Mouse (Mus musculus): ENCODE data around the gene Ptges2.

Ptges2 gene

DNA sequence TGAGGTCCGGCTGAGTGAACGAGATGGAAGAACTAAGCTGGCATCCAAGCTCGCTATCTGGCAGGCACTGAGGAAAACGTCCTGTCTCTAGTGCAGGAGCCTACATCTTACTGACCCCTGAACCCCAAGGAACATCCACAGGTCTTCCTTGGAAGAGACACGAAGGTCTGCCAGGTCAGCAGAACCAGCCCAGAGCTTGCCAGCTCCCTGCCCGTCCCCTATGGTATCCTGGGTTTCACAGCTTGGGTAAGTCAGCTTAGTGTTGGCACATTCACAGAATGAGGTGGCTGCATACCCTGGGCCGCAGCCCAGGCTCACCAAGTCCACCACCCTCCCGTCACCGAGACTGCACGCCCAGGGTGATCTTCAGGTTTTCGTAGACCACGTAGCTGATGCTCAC, 20.1 kb downstream of the Ptges2 start:
- no peak for DNase-seq (ENCODE audit: low read depth, low spot score)

DNA sequence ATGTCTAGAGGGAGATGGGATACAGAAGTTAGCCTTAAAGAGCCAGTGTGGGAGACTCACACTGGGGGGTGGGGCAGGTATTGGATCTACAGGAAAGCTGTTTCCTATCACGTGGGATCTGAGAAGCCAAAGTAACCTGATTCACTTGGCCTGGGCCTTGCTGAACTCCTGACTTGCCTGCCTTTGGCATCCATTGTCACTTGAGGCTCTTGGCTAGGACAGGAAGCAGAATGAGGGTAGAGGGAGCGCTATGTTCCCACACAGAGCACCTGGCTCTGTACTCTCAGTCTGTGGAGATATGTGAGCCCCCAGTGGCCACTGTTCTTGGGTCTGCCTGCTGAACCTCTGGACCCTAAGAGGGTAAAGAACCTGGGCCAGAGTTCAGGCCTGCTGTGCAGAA, 20.9 kb downstream of the Ptges2 start:
- DNase-seq (ENCODE audit: low read depth, low spot score): no peak

- DNase-seq (ENCODE audit: low read depth, low spot score): no peak
Measured at GRCm38 (mm10) chr2:32417486-32417885, 21.8 kb downstream of the Ptges2 start.

- DNase-seq (ENCODE audit: low read depth, low spot score): no peak
Measured at GRCm38 (mm10) chr2:32418430-32419151, 22.9 kb downstream of the Ptges2 start.

DNA sequence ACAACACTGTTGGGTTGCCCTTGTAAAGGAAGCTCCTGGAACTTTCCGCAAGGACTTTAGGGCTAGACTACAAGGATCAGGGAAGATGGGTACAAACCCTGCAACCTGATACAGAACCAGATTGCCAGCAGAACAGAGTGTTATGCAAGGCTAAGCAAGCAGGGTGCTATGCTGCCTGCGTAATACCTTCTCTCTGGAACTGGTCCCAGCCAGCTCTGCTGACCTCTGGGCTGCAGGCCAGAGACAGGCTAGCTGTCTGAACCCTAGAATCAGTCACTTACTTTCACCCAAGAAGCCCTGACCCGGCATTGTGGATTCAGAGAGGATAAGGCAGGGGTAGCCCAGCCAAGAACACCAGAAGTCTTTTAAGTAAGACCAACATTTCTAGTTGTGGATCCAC, 23.7 kb downstream of the Ptges2 start:
- no peak for DNase-seq (ENCODE audit: low read depth, low spot score)

- no peak for DNase-seq (ENCODE audit: low read depth, low spot score)
Measured at GRCm38 (mm10) chr2:32420066-32420608, 24.4 kb downstream of the Ptges2 start.

DNA sequence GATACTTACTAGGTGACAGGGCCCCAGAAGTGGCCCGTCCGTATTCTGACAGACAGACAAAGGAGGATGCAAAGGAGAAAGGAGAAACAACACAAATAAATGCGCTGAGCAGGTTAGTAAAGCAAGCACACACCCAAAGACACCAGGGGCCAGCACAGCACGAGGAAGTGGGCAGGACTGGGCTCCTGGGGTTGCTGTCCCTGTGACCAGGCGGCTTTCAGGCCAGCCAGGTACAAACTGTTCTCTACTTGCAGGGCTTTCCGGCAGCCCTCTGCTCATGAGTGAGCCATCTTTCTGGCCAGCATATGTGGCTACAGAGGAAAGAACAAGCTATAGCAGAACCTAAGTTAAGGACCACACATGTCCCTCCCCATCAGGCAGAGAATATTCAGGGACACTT, 25.0 kb downstream of the Ptges2 start:
- DNase-seq (ENCODE audit: low read depth, low spot score): no peak

GRCm38 (mm10) chr2:32421851-32422251, 26.2 kb downstream of the Ptges2 start:
- no peak for DNase-seq (ENCODE audit: low read depth, low spot score)

DNA sequence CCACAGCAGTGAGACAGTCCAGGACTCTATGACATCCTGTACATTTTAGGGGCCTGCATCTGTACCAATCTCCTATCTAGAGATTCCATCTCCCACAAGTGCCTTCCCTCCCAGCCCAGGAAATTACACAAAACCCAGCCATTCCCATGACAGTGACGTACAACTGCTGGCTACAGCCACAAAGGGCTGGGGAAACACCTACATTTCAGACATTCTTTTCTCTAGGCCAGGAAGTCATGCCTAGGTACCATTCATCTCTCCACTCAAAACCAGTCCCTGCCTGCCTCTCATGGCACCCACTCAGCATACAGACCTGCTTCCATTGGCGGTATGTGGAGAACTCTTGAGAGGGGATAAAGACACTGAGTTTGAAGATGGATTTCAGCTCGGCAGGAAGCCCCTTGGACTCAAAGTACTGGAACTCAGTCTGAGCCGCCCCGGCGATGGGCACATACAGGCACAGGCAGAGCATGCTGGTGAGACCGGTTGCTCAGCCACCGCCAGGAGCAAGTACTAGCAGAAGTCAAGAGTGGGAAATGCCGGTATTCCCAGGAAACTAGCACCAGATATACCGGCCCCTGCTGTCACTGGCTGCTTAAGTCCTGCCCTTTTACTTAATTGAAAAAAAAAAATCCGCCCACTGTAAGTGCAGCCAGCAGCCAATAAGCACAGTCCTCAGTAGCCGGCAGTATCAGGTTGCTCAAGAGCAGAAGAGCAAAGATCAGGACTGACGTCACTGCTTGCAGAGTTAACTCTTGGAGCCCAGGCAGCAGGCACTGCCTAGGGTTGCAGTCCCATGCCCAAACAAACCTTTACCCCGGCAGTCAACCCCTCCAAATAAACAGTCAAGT, 28.0 kb downstream of the Ptges2 start:
- DNase-seq (ENCODE audit: low read depth, low spot score): peak; percentile 77

DNA sequence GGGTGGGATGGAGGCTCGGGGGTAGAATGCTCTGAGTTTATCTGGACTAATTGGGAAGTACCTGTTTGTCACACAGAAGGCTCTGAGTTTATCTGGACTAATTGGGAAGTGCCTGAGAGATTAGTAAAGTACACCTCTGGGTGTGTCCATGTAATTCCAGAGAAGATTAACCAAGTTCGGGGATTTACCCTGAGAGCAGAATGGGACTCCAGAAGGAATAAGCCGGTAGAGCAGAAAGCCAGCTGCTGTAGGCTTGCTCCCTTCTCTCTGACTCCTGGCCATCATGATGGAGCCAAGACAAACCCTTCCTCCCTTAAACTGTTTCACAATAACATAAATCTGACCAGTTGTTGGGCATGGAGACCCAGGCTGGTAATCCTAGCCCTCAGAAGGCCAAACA, 29.1 kb downstream of the Ptges2 start:
- DNase-seq (ENCODE audit: low read depth, low spot score): no peak

GRCm38 (mm10) chr2:32425568-32425967, 29.9 kb downstream of the Ptges2 start:
- DNase-seq (ENCODE audit: low read depth, low spot score): no peak

GRCm38 (mm10) chr2:32426141-32426540, 30.4 kb downstream of the Ptges2 start:
- no peak for DNase-seq (ENCODE audit: low read depth, low spot score)

GRCm38 (mm10) chr2:32427720-32428119, 32.0 kb downstream of the Ptges2 start:
- no peak for DNase-seq (ENCODE audit: low read depth, low spot score)

DNA sequence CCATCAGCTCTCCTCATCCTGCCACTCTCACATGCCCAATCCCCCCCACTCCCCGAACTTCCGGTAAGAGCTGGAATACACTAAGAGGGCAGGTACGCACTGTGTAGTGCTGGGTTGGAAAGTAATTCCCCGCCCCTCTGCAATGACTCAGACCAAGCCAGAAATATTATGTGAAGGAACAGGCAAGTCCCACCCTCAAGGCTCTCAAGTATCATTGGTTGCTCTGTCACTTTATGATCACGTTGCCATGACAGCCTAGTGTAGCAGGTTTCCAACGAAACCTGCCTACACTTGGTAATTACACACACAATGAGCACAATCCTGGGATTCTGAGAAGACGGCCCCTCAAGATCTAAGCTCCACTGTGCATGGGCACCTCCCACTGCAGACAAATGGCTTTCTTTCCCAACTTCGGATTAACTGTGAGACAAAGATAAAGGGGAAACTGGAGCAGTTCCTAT, 32.6 kb downstream of the Ptges2 start:
- DNase-seq (ENCODE audit: low read depth, low spot score): peak; percentile 49

- DNase-seq (ENCODE audit: low read depth, low spot score): no peak
Measured at GRCm38 (mm10) chr2:32429215-32429891, 33.7 kb downstream of the Ptges2 start.

- no peak for DNase-seq (ENCODE audit: low read depth, low spot score)
Measured at GRCm38 (mm10) chr2:32430701-32431676, 35.3 kb downstream of the Ptges2 start.

DNA sequence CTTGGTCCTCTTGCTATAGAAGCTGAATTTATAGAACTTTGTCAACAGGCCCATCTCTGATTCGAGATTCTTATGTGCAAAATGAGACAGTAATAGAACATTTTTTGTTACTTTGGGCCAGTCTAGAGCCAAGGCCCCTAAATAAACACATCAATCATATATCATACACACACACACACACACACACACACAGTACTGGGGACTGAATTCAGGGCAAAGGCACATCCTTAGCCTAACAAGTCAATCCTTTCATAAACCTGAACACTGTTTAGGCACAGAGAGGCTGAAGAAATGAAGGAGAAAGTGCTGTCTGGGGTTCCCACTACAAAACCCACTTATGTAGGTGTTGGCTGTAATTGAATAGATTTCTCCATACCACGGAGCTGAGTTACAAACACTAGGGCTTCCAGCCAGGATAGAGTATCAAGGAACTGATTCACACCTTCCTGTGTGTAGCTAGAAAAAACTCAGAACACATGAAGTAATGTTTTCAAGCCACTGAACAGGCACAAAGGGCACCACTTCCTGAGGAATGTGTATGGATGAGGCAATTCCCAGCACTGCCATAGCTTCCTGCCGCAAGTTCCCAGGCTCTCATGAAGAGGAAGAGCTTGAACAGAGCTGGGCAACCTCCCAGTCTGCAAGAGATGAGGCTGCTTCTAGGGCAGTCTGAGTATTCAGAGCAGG, 41.1 kb downstream of the Ptges2 start:
- no peak for DNase-seq (ENCODE audit: low read depth, low spot score)

GRCm38 (mm10) chr2:32437612-32438166, 42.0 kb downstream of the Ptges2 start:
- DNase-seq (ENCODE audit: low read depth, low spot score): no peak

DNA sequence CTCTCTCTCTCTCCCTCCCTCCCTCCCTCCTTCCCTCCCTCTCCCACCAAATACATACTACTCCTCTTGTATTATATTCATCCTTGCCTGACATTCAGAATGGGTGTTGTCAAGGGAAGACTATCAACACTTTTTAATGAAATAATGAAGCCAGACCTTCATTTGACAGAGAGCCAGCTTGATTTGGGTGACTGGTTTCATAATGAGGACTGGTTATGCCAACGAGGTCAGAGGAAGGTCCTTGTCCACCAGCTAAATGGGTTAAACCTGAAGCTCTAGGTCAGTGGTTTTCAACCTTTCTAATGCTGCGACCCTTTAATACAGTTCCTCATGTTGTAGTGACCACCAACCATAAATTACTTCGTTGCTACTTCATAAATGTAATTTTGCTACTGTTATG, 43.0 kb downstream of the Ptges2 start:
- DNase-seq (ENCODE audit: low read depth, low spot score): no peak

DNA sequence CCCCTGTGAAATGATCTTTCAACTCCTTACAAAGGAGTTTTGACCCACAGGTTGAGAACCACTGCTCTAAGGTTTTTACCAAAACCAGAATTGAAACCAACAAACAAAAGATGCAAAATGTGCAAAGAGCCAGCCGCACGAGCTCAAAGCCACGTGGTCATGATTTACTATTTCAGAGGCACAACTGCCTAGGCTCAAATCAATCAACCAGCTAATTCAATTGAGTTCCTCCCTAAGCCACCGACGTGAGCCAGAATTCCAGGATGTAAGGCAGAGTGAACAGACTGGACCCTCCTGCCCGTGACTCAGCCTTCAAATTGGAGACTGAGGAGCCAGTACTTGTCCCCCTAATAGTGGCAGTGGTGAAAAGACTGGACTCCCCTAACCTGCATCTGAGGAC, 43.5 kb downstream of the Ptges2 start:
- DNase-seq (ENCODE audit: low read depth, low spot score): no peak

Measured in CD4-positive, CD25-positive, alpha-beta regulatory T cell, adult 2 months (primary cell).